ENCODE assay signal across 8 mouse cellular contexts in the genomic region with DNA sequence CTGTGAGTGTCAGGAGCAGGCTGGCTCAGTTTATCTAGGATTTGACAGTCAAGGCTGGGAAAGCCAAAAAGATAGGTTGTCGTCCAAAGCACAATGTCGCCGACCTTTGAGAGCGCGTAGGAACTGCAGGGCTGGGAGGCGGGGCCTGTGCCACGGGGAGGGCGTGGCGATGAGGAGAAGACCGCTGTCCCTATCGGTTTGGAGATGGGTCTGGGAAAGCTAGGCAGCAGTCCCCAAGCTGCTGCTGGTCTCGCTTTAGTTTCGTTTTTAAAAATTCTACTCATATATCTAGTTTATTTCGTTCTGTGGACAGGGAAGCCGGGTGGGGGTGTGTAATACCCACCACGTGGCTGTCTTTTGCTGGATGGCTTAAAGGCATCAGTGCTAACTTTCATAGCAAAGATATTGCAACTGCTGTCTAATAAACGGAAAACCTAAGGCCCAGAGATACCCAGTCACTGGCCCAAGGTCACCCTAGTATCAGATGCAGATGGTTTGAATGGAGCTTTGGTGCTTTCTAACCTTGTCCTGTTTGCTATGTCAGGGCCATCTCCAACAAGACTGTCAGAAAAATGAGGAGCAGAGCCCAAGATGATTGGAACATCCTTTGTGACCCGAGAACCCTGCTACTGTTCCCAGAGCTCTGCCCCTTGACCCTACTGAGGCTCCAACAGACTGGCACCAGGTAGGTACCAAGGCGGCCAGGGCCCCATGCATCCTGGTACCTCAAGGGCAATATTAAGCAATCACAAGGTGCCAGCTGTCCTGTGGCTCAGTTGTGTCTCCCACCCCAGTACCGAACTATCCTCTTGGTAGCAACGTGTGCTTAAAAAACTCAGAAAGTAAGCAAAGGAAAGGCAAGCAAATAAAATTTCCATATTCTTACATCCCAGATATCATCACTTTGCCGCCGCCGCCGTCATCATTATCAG. TPM values are rescaled to one million over a fixed set of nuclear protein-coding genes. Genes with fewer than 3 reads are reported as not detected.
DNase-seq lines count a peak whose midpoint lies in the region; ATAC-seq lines count a peak whose summit lies in the region.

No protein-coding gene starts in this region.

- H3K27me3 ChIP-seq in hindbrain, embryonic 12.5 days, result peaks cover 20% of the 10 kb centered on the region

- peak overlapping the region; percentile 37; the same call in 1 of the 2 replicates for H3K9ac ChIP-seq in hindbrain, embryonic 12.5 days

- peak overlapping the region; percentile 47 for H3K4me2 ChIP-seq in hindbrain, embryonic 12.5 days (replicated peaks)

- peak overlapping the region; percentile 20 for H3K4me3 ChIP-seq in hindbrain, embryonic 12.5 days

- DNase-seq in Muller cell, postnatal 12 days (ENCODE audit: inconsistent ontology term), result peak; percentile 87
- DNase-seq in cerebellum, adult 9-10 months, result peak; percentile 74
- peak; percentile 52 for DNase-seq in forelimb bud, embryonic 11.5 days (ENCODE audit: low read depth, low spot score)
- DNase-seq in layer of hippocampus, postnatal 14 days (ENCODE audit: low spot score in 2 of 2), result peak; percentile 53 to 65
- DNase-seq in lung, postnatal 25 days (ENCODE audit: low spot score), result peak; percentile 81
- DNase-seq in retina, adult 2 months (ENCODE audit: low read depth, low spot score), result peak; percentile 32
- peak; percentile 78 for DNase-seq in thymus, postnatal 25 days

- no peak overlapping the region for H3K27ac ChIP-seq in hindbrain, embryonic 12.5 days

- no peaks in the 10 kb centered on the region for H3K36me3 ChIP-seq in hindbrain, embryonic 12.5 days

- H3K4me1 ChIP-seq in hindbrain, embryonic 12.5 days, result peaks cover 15% of the 10 kb centered on the region

- 23% methylated on average over 25 of the region's 25 CpGs for WGBS in hindbrain, embryonic 12.5 days

- H3K9me3 ChIP-seq in hindbrain, embryonic 12.5 days (replicated peaks), result no peaks in the 10 kb centered on the region

- ATAC-seq in hindbrain, embryonic 12.5 days (ENCODE audit: low FRiP score), result no peak

RNA-seq across cellular contexts. Expression of a gene that starts 31.6 kb away (rescaled TPM):
- polyA plus RNA-seq in hindbrain, embryonic 12.5 days (2016; fragmentation: Nextera tagmentation; extraction: Ambion mirVana), result 5.4 and 5.5 TPM in 2 replicates
- total RNA-seq in layer of hippocampus, postnatal 14 days (2021), result 1 to 10 TPM; 2.7 to 3.1 TPM

RNA-seq across cellular contexts. Expression of a gene that starts 40.5 kb away (rescaled TPM):
- polyA plus RNA-seq in hindbrain, embryonic 12.5 days (2016; fragmentation: Nextera tagmentation; extraction: Ambion mirVana), result not detected in 2 replicates
- total RNA-seq in layer of hippocampus, postnatal 14 days (2021), result not detected

RNA-seq across cellular contexts. Expression of a gene that starts 47.6 kb away (rescaled TPM):
- 14.6 and 15.7 TPM in 2 replicates for polyA plus RNA-seq in hindbrain, embryonic 12.5 days (2016; fragmentation: Nextera tagmentation; extraction: Ambion mirVana)
- 10 to 100 TPM; 18.6 to 21.0 TPM for total RNA-seq in layer of hippocampus, postnatal 14 days (2021)

RNA-seq across cellular contexts. Expression of a gene that starts 54.1 kb away (rescaled TPM):
- polyA plus RNA-seq in hindbrain, embryonic 12.5 days (2016; fragmentation: Nextera tagmentation; extraction: Ambion mirVana), result 131 and 149 TPM in 2 replicates
- 100 to 1,000 TPM; 109 to 115 TPM for total RNA-seq in layer of hippocampus, postnatal 14 days (2021)

RNA-seq across cellular contexts. Expression of a gene that starts 55.8 kb away (rescaled TPM):
- polyA plus RNA-seq in hindbrain, embryonic 12.5 days (2016; fragmentation: Nextera tagmentation; extraction: Ambion mirVana), result 4.2 and 4.4 TPM in 2 replicates
- 100 to 1,000 TPM; 512 to 532 TPM for total RNA-seq in layer of hippocampus, postnatal 14 days (2021)

Comparison
In these comparisons a context has a peak if more than half of its experiments do, and no peak if none do; other contexts are left out.
1. DNase-seq: peak in every context shown above with its lines; median percentile 87 in Muller cell, postnatal 12 days; 81 in lung, postnatal 25 days; 78 in thymus, postnatal 25 days; 74 in cerebellum, adult 9-10 months; 59 in layer of hippocampus, postnatal 14 days; 52 in forelimb bud, embryonic 11.5 days; 32 in retina, adult 2 months.